Mouse (Mus musculus): Measurements from ENCODE around the gene Scrt2. TPM values are rescaled to one million over a fixed set of nuclear protein-coding genes. Genes with fewer than 3 reads are reported as not detected.

Gene Scrt2
- polyA plus RNA-seq (2015; fragmentation: Nextera tagmentation; extraction: Ambion mirVana) = not detected in 2 replicates

DNA sequence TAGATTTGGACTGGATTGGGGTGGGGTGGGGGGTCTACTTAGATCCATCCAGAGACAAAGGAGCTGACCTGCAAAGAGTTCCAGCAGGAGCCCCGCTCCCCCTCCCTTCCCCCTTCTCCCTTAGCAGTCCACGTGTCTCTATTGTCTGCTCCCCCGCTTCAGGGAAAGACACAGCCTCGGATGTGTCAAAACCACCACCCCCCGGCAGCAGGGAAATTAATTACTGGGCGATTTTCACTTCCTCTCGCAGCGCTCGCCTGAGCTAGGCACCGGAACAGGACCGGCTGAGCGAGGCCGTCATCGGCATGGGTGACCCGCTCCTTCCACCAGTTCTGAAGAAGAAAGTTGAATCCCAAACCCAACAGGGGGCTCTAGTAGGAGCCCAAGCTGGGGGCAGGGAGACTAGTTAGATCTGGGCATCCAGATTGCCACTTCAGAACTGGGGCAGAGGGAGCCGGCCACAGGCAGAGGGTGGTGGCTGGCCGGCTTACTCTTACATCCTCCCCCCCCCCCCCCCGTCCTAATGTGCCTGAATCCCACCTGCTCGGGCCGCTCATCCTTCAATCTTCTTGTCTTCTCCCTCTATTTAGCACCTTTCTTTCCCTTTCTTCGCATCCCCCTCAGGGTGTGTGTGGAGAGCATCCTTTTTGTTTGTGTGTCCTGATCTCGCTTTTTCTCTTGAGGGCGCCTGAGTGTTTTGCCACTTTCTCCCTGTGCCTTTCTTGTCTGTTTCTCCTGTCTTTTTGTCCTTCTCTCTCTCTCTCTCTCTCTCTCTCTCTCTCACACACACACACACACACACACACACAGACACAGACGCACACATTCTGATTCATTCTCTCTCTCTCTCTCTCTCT, at the start of gene Scrt2:
Gene Scrt2 (plus strand): TSS at position 845 of the 857 bp plus-strand sequence.
- H3K4me3 ChIP-seq (ENCODE audit: low read length) = peak within 1 kb of the TSS; percentile 45
- H3K4me2 ChIP-seq (ENCODE audit: low read depth, low read length) = peak within 1 kb of the TSS; percentile 70
- H3K27me3 ChIP-seq (ENCODE audit: control insufficient read depth, insufficient read depth, low read length) = peaks cover 79% of the 10 kb centered on the region
- no peaks in the 10 kb centered on the region for H3K36me3 ChIP-seq (ENCODE audit: control insufficient read depth, insufficient read depth)
- H3K9ac ChIP-seq (ENCODE audit: low read length) = no peak within 1 kb of the TSS
- H3K27ac ChIP-seq (ENCODE audit: low read length) = no peak within 1 kb of the TSS
- ATAC-seq (replicated peaks; ENCODE audit: extremely low read depth, insufficient read depth, low FRiP score) = no peak
- no peaks in the 10 kb centered on the region for H3K9me3 ChIP-seq (replicated peaks; ENCODE audit: control insufficient read depth, low read length)
- under 1% methylated on average over 23 of the region's 24 CpGs for WGBS
- peaks cover 8% of the 10 kb centered on the region for H3K4me1 ChIP-seq (ENCODE audit: control insufficient read depth, insufficient read depth, low read length)

DNA sequence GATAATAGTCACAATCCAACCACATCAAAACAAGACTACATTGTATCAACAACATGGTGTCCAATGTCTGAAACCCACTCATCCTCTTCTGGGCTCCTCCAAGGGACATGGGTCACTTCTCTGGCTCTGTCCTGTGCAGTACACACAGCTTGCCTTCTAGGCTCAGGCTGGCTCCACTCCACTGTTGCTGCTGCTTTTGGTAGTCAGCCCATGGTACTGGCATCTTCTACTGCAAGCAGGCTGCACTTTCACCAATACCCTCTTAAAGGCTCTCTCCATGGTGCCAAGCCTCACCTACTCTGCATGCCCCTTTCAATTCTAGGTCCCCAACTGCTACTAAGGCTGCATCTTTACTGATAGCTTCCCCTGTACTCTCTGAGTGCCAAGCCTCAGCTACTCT, 41.2 kb upstream of the Scrt2 start:
- ATAC-seq (replicated peaks; ENCODE audit: extremely low read depth, insufficient read depth, low FRiP score) = no peak
- Histone ChIP-seq H3K27me3 (ENCODE audit: control insufficient read depth, insufficient read depth, low read length) (peaks cover 25% of the 10 kb centered on the region), H3K4me2 (ENCODE audit: low read depth, low read length) (no peak overlapping the region), H3K9ac (ENCODE audit: low read length) (no peak overlapping the region), H3K36me3 (ENCODE audit: control insufficient read depth, insufficient read depth) (no peaks in the 10 kb centered on the region), H3K9me3 (replicated peaks; ENCODE audit: control insufficient read depth, low read length) (peaks cover 7% of the 10 kb centered on the region), H3K4me1 (ENCODE audit: control insufficient read depth, insufficient read depth, low read length) (no peaks in the 10 kb centered on the region), H3K27ac (ENCODE audit: low read length) (no peak overlapping the region), H3K4me3 (ENCODE audit: low read length) (no peak overlapping the region)

DNA sequence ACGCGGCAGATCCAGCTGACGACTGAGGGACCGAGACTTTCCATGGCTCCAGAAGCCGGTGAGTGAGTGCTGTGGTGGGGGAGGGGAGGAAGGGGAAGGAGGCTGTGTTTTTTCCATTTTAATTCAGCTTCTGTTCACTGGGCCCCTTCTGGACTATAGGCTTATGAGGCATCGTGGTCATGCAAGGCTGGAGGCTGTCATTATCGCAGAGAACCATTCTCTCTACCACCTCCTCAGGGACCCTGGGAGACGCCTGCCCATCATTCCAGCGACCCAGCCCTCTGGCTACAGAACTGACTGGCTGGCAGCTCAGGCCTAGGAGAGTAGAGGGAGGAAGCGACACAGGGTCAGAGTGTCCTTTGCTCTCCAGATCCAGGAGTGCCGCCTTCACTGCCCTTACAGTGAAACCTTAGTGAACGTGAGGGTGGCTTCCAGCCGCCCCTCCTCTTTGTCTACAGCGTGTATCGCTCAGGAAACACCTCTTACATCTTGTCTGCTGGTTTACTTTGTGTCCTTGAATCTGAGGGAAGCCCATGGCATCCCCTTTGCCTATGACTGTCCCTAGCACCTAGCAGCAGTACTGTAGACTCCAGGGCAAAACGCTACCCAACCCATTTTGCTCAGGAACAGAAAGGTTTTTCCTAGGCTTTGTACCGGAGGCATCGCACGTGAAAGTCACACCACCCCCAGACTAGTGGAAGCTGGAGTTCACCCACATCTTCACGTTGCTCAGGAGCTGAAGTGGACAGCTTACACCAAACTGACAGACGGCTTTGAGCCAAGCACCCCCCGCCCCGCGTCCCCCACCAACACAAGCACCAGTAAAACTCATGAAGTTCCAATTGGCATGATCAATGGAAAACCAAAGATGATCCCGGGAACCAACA, 34.0 kb upstream of the Scrt2 start:
- Histone ChIP-seq H3K4me1 (ENCODE audit: control insufficient read depth, insufficient read depth, low read length) (peaks cover 15% of the 10 kb centered on the region), H3K36me3 (ENCODE audit: control insufficient read depth, insufficient read depth) (no peaks in the 10 kb centered on the region), H3K4me3 (ENCODE audit: low read length) (no peak overlapping the region), H3K9ac (ENCODE audit: low read length) (no peak overlapping the region), H3K4me2 (ENCODE audit: low read depth, low read length) (no peak overlapping the region), H3K27me3 (ENCODE audit: control insufficient read depth, insufficient read depth, low read length) (peaks cover 66% of the 10 kb centered on the region), H3K27ac (ENCODE audit: low read length) (no peak overlapping the region), H3K9me3 (replicated peaks; ENCODE audit: control insufficient read depth, low read length) (no peaks in the 10 kb centered on the region)
- WGBS = 5% methylated on average over 25 of the region's 25 CpGs
- no peak for ATAC-seq (replicated peaks; ENCODE audit: extremely low read depth, insufficient read depth, low FRiP score)

DNA sequence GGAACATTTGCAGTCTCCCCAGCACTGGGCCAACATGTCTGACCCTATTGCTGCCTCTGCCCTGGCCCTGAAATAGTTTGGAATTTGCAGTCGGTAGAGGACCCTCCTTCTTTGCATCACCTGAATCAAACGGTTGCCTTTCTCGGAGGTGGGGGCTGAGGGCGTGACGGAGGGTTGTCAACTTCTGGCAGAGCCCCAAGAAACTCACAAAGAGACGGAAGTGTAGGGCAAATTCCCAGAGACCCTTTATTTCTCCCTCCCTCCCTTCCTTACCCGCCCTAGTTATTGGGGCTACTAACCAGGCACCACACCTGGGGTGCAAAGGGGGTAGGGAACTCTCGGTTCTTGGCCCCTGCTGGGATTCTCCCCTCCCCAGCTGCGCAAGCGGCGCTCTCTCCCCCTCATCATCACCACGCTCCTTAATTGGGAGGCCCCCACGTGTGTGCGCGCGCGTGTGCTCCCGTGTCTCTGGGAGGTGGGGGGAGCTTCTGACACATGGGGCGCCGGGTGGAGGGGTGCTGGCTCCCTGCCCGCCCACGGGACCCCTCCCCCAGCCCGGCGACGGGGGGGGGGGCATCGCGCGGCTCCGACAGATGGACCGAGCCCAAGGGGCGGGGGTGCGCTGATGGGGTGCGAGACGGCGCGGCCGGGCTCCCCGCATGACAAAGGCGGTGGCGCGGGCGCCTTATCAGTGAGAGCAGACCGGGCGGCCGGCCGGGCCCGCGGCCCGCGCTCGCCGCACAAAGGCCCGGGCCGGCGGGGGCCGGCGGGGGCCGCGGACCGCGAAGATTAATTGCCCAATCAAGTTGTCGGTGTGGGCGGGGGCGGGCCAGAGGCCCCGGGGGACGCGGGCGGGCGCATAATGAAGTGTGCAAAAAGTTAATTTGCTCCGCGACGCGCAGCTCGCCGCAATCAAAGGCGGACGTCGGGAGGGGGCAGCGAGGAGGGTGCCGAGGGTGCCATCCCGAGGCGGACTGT, 33.0 kb upstream of the Scrt2 start:
- Histone ChIP-seq H3K4me2 (ENCODE audit: low read depth, low read length) (peak overlapping the region; percentile 93), H3K9ac (ENCODE audit: low read length) (peak overlapping the region; percentile 42), H3K4me3 (ENCODE audit: low read length) (peak overlapping the region; percentile 58), H3K36me3 (ENCODE audit: control insufficient read depth, insufficient read depth) (no peaks in the 10 kb centered on the region), H3K9me3 (replicated peaks; ENCODE audit: control insufficient read depth, low read length) (no peaks in the 10 kb centered on the region), H3K27ac (ENCODE audit: low read length) (no peak overlapping the region), H3K27me3 (ENCODE audit: control insufficient read depth, insufficient read depth, low read length) (peaks cover 71% of the 10 kb centered on the region), H3K4me1 (ENCODE audit: control insufficient read depth, insufficient read depth, low read length) (peaks cover 15% of the 10 kb centered on the region)
- ATAC-seq (replicated peaks; ENCODE audit: extremely low read depth, insufficient read depth, low FRiP score) = no peak
- 1% methylated on average over 55 of the region's 82 CpGs for WGBS

DNA sequence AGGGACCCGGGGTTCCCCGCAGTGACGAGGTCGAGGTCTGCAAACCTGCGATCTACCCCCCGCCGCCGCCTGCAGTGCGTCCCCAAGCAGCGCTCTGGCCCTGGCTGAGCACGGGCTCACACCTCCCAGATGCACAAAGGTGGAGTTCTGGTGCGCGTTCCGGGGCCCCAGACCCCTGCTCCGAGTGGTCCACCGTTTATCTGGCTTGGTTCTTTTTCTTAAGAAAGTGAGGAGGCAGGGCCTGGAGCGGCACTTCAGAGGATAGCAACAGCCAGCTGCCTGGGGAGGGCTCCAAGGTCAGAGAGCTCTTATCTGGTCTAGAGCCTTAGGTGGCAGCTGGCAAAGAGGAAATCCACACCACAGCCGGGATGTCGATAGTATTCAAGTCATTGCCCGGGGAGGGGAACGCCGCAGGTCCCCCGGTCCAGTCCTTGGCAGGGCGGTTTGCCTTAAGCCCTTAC, 32.3 kb upstream of the Scrt2 start:
- Histone ChIP-seq H3K4me2 (ENCODE audit: low read depth, low read length) (peak overlapping the region; percentile 93), H3K27ac (ENCODE audit: low read length) (no peak overlapping the region), H3K4me3 (ENCODE audit: low read length) (peak overlapping the region; percentile 58), H3K36me3 (ENCODE audit: control insufficient read depth, insufficient read depth) (no peaks in the 10 kb centered on the region), H3K9me3 (replicated peaks; ENCODE audit: control insufficient read depth, low read length) (no peaks in the 10 kb centered on the region), H3K4me1 (ENCODE audit: control insufficient read depth, insufficient read depth, low read length) (peaks cover 15% of the 10 kb centered on the region), H3K9ac (ENCODE audit: low read length) (peak overlapping the region; percentile 42), H3K27me3 (ENCODE audit: control insufficient read depth, insufficient read depth, low read length) (peaks cover 73% of the 10 kb centered on the region)
- under 1% methylated on average over 24 of the region's 24 CpGs for WGBS
- ATAC-seq (replicated peaks; ENCODE audit: extremely low read depth, insufficient read depth, low FRiP score) = no peak

DNA sequence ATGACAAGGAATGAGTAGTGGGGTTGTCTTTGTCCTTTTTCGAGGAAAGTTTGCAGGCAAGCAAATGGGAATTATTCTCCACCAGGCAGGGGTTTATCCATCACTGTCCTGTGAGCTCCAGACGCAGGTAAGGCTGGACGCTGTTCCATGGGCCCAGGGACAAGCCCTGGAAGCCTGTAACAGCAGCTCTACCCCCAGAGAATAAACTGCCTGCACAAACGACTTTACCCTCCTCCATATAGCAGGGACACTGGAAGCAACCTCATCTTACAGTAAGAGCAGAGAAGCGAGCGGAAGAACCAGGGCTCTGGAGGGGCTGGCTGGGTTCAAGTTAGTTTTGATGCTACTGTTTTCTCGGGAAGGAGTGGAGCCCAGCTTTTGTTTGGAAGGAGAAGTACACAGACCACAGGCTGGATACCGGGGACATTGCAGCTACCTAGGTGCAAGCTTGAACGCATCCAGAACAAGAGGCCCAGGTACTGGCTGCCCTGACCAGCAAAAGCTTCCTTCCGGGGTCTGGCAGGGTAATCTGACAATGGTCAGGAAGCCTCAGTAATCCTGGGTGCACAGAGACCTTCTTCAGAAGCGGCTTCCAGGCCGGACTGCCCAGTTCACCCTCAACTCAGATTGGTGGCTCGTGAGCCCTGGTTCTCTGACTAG, 31.6 kb upstream of the Scrt2 start:
- 6% methylated on average over 13 of the region's 13 CpGs for WGBS
- H3K9me3 ChIP-seq (replicated peaks; ENCODE audit: control insufficient read depth, low read length) = no peaks in the 10 kb centered on the region
- H3K27me3 ChIP-seq (ENCODE audit: control insufficient read depth, insufficient read depth, low read length) = peaks cover 67% of the 10 kb centered on the region
- H3K4me1 ChIP-seq (ENCODE audit: control insufficient read depth, insufficient read depth, low read length) = peaks cover 15% of the 10 kb centered on the region
- no peak overlapping the region for H3K4me2 ChIP-seq (ENCODE audit: low read depth, low read length)
- H3K27ac ChIP-seq (ENCODE audit: low read length) = no peak overlapping the region
- no peak overlapping the region for H3K4me3 ChIP-seq (ENCODE audit: low read length)
- H3K9ac ChIP-seq (ENCODE audit: low read length) = no peak overlapping the region
- no peak for ATAC-seq (replicated peaks; ENCODE audit: extremely low read depth, insufficient read depth, low FRiP score)
- H3K36me3 ChIP-seq (ENCODE audit: control insufficient read depth, insufficient read depth) = no peaks in the 10 kb centered on the region

DNA sequence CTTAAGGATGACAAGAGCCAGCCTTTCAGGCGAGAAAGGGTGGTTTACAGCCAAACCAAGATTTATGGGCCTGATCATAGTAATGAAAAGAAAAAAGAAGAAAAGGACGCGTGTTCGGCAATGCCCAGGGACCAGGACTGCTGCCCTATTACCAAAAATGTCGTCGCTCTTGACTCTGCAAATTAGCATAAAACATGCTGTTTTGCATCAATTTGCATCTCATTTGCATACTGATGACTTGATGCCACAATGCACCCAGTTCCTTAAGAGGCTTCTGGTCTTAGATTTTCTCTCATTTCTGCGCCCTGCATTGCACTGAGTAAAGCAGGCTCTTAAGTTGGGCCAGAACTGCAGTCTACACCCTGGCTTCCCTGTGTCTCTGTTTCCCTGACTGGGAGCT, 31.0 kb upstream of the Scrt2 start:
- Histone ChIP-seq H3K4me1 (ENCODE audit: control insufficient read depth, insufficient read depth, low read length) (peaks cover 15% of the 10 kb centered on the region), H3K9me3 (replicated peaks; ENCODE audit: control insufficient read depth, low read length) (no peaks in the 10 kb centered on the region), H3K27ac (ENCODE audit: low read length) (no peak overlapping the region), H3K36me3 (ENCODE audit: control insufficient read depth, insufficient read depth) (no peaks in the 10 kb centered on the region), H3K27me3 (ENCODE audit: control insufficient read depth, insufficient read depth, low read length) (peaks cover 64% of the 10 kb centered on the region), H3K9ac (ENCODE audit: low read length) (no peak overlapping the region), H3K4me2 (ENCODE audit: low read depth, low read length) (no peak overlapping the region), H3K4me3 (ENCODE audit: low read length) (no peak overlapping the region)
- WGBS = 19% methylated on average over 7 of the region's 7 CpGs
- ATAC-seq (replicated peaks; ENCODE audit: extremely low read depth, insufficient read depth, low FRiP score) = no peak

DNA sequence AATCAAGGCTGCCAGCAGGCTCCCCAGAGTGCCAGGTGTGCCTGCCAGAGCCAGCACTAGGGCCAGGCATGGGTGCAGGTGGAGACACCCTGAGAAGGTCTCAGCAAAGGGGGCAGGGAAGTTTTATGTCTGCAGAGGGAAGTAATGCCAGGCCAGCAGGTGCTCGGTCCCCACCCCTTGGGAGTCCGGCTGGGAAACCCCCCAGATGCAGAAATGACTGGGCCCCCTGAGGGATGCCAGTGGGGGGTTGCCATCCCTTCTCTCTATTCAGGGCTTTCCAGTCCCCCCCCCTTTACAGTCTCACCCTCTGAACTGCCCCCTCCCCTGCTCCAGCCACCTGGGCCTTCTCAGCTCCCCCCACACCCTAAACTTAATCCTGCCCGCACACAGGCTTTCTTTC, 29.3 kb upstream of the Scrt2 start:
- peaks cover 15% of the 10 kb centered on the region for H3K4me1 ChIP-seq (ENCODE audit: control insufficient read depth, insufficient read depth, low read length)
- H3K27me3 ChIP-seq (ENCODE audit: control insufficient read depth, insufficient read depth, low read length) = peaks cover 68% of the 10 kb centered on the region
- WGBS = 65% methylated on average over 3 of the region's 3 CpGs
- ATAC-seq (replicated peaks; ENCODE audit: extremely low read depth, insufficient read depth, low FRiP score) = no peak
- H3K27ac ChIP-seq (ENCODE audit: low read length) = no peak overlapping the region
- no peak overlapping the region for H3K4me3 ChIP-seq (ENCODE audit: low read length)
- H3K9me3 ChIP-seq (replicated peaks; ENCODE audit: control insufficient read depth, low read length) = no peaks in the 10 kb centered on the region
- H3K4me2 ChIP-seq (ENCODE audit: low read depth, low read length) = no peak overlapping the region
- no peak overlapping the region for H3K9ac ChIP-seq (ENCODE audit: low read length)
- no peaks in the 10 kb centered on the region for H3K36me3 ChIP-seq (ENCODE audit: control insufficient read depth, insufficient read depth)
